Mouse (Mus musculus) gastrocnemius, adult 18-20 months (tissue): ENCODE results near the gene Pole3. TPM values are rescaled to one million over a fixed set of nuclear protein-coding genes. Genes with fewer than 3 reads are reported as not detected.

Experiments
- DNase-seq: peaks from one replicate; pipeline ENCODE4 v3.0.0; 2021; ENCODE audit warnings: low spot score
- total RNA-seq, 2 experiments: library from RNA; stranded (reverse); gene quantifications; 2 replicates each; pipeline ENCODE4 v1.2.3; 2021

Pole3 gene
- total RNA-seq, 2 experiments from 2014 or later: 14.4 to 14.8 TPM

GRCm38 (mm10) chr4:62519122-62519848 is 5.6 kb downstream of the Pole3 start:
- DNase-seq: no peak

GRCm38 (mm10) chr4:62518416-62519121 is 6.3 kb downstream of the Pole3 start:
- peak; percentile 23 for DNase-seq

GRCm38 (mm10) chr4:62517538-62518415 is 7.1 kb downstream of the Pole3 start:
- DNase-seq: no peak

- DNase-seq: no peak
These were observed 7.8 kb downstream of the Pole3 start for GRCm38 (mm10) chr4:62517046-62517445.

- no peak for DNase-seq
These were observed 8.3 kb downstream of the Pole3 start for GRCm38 (mm10) chr4:62516579-62516978.

GRCm38 (mm10) chr4:62516079-62516478 is 8.8 kb downstream of the Pole3 start:
- no peak for DNase-seq

- no peak for DNase-seq
These were observed 9.4 kb downstream of the Pole3 start for GRCm38 (mm10) chr4:62515490-62515889.

- DNase-seq: no peak
These were observed 9.9 kb downstream of the Pole3 start for GRCm38 (mm10) chr4:62514995-62515394.

GRCm38 (mm10) chr4:62513998-62514506 is 10.8 kb downstream of the Pole3 start:
- no peak for DNase-seq

- DNase-seq: no peak
These were observed 14.9 kb downstream of the Pole3 start for GRCm38 (mm10) chr4:62509946-62510345.

GRCm38 (mm10) chr4:62508839-62509238 is 16.0 kb downstream of the Pole3 start:
- no peak for DNase-seq

- peak; percentile 30 for DNase-seq
These were observed 18.1 kb downstream of the Pole3 start for GRCm38 (mm10) chr4:62506798-62507197.

- no peak for DNase-seq
These were observed 18.9 kb downstream of the Pole3 start for GRCm38 (mm10) chr4:62505991-62506390.

- DNase-seq: no peak
These were observed 21.4 kb downstream of the Pole3 start, which contains the start of gene Hdhd3 for GRCm38 (mm10) chr4:62503374-62503970. Hdhd3 (minus strand) TSS chr4:62503467.

- no peak for DNase-seq
These were observed 21.9 kb downstream of the Pole3 start for GRCm38 (mm10) chr4:62502969-62503368.

- DNase-seq: peak; percentile 92
These were observed 22.7 kb downstream of the Pole3 start for GRCm38 (mm10) chr4:62501964-62502732.

- DNase-seq: no peak
These were observed 23.3 kb downstream of the Pole3 start for GRCm38 (mm10) chr4:62501534-62501933.

GRCm38 (mm10) chr4:62500799-62501198 is 24.1 kb downstream of the Pole3 start:
- no peak for DNase-seq

- peak; percentile 38 for DNase-seq
These were observed 28.1 kb downstream of the Pole3 start for GRCm38 (mm10) chr4:62496815-62497214.

- peak; percentile 60 for DNase-seq
These were observed 28.9 kb downstream of the Pole3 start for GRCm38 (mm10) chr4:62495946-62496345.
